Mouse (Mus musculus): Measurements from ENCODE around the gene Ccdc28b.

GRCm38 (mm10) chr4:129610026-129610425, 13.7 kb downstream of the Ccdc28b start:
- TF ChIP-seq EP300 (IDR thresholded peaks at IDR 0.05; ENCODE audit: low read depth): no peak
- no peak for TF ChIP-seq CTCF (IDR thresholded peaks at IDR 0.05; ENCODE audit: low read depth)

Measured in heart, postnatal 0 days (tissue).